Mouse (Mus musculus): Measurements from ENCODE around the gene Nhsl2. TPM values are rescaled to one million over a fixed set of nuclear protein-coding genes. Genes with fewer than 3 reads are reported as not detected.

Gene Nhsl2
- polyA plus RNA-seq, 1 experiment from 2014 or later: 14.8 TPM

DNA sequence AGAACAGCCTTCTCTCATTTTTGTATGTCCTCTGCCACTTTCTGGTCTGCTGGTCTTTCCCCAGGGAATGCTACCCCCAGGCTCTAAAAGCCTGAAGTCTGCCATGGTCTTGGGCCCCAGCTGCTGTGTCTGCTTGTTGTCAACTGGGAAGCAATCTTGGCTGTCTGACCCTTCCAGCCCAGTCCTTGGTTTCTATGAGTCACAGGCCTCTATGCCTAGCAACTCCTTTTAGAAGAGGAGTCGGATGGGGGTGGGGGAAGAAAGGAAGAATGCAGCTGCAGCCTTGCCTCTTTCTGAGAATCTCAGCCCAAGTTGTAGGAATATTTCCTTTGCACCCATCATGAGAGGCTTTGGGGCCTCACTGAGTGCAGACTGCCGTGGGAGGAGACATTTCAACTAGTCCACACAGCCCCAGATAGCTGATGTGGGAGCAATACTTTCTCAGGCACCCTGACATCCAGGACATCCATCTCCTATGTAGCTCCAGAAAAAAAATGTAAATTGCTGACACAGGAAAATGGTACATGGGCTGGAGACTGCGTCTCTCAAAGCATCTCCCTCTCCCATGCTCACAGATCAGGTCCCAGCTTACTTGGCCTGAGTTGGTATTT is 33.1 kb downstream of the Nhsl2 start:
- Histone ChIP-seq H3K27me3 (ENCODE audit: control insufficient read depth, insufficient read depth, low read length) (no peaks in the 10 kb centered on the region), H3K9ac (replicated peaks; ENCODE audit: low read length) (no peak overlapping the region), H3K4me3 (ENCODE audit: low read depth, low read length) (no peak overlapping the region), H3K27ac (replicated peaks; ENCODE audit: low read depth, low read length) (no peak overlapping the region), H3K4me2 (ENCODE audit: low read depth, low read length) (no peak overlapping the region), H3K4me1 (ENCODE audit: control insufficient read depth, insufficient read depth, low read length) (no peaks in the 10 kb centered on the region), H3K9me3 (replicated peaks; ENCODE audit: control insufficient read depth, low read length) (no peaks in the 10 kb centered on the region), H3K36me3 (replicated peaks; ENCODE audit: control insufficient read depth, insufficient read depth, low read depth, low read length) (no peaks in the 10 kb centered on the region)
- ATAC-seq (replicated peaks; ENCODE audit: insufficient number of reproducible peaks, low FRiP score, low TSS enrichment, low read depth) (no peak), DNase-seq (ENCODE audit: low spot score) (no peak)
- WGBS: 53% methylated on average over 3 of the region's 3 CpGs

DNA sequence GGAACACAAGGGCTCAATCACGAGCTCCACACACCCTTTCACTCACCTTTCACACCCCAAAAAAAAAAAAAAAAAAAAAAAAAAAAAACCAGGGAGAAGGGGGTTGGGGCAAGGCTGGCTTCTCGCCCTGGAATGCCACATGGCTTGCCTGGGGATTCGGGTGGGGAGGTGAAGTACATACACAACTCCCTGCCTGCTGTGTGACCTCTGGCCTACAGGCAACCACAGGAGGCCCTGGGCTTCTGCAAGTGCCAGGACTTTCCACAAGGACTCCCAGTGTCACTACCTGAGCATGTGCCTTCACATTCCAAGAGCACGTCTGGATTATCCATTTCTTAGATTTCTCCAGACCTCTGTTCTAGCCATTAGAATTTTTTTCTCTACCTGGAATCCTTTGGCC is 40.2 kb downstream of the Nhsl2 start:
- ATAC-seq (replicated peaks; ENCODE audit: insufficient number of reproducible peaks, low FRiP score, low TSS enrichment, low read depth) (no peak), DNase-seq (ENCODE audit: low spot score) (no peak)
- Histone ChIP-seq H3K9me3 (replicated peaks; ENCODE audit: control insufficient read depth, low read length) (no peaks in the 10 kb centered on the region), H3K27ac (replicated peaks; ENCODE audit: low read depth, low read length) (no peak overlapping the region), H3K36me3 (replicated peaks; ENCODE audit: control insufficient read depth, insufficient read depth, low read depth, low read length) (no peaks in the 10 kb centered on the region), H3K27me3 (ENCODE audit: control insufficient read depth, insufficient read depth, low read length) (no peaks in the 10 kb centered on the region), H3K4me1 (ENCODE audit: control insufficient read depth, insufficient read depth, low read length) (no peaks in the 10 kb centered on the region), H3K4me2 (ENCODE audit: low read depth, low read length) (no peak overlapping the region), H3K9ac (replicated peaks; ENCODE audit: low read length) (no peak overlapping the region), H3K4me3 (ENCODE audit: low read depth, low read length) (no peak overlapping the region)
- 45% methylated on average over 4 of the region's 4 CpGs for WGBS

DNA sequence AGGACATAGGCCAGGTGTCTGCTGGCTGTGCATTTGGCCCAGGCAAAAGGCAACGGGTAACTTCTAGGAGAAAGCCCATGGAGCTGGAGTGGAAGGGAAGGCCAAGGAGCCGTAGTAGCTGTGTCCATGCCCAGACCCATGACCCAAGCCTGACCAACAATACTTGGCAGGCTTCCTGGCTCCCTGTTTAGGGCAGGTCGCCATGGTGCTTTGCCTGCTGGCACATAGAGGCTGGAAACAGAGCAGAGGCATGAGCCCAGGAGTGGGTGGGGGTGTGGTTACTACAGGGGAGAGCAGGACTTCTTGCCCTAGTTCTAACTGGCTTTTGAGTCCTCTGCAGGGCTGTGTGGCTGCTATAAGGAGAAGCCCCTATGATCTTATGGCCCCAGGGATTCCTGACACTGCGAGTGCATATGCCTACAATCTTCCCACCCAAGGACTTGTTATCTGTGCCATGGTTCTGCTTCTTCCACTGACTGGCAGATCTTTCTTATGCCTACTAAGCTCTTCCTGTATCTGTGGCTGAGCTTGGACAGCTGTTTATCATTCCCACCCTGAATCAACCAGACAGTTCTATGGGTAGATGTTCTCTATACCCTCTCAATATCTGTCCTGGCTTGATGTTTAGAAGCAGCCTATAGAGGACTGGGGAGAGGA is 40.8 kb downstream of the Nhsl2 start:
- Histone ChIP-seq H3K36me3 (replicated peaks; ENCODE audit: control insufficient read depth, insufficient read depth, low read depth, low read length) (no peaks in the 10 kb centered on the region), H3K9ac (replicated peaks; ENCODE audit: low read length) (no peak overlapping the region), H3K4me1 (ENCODE audit: control insufficient read depth, insufficient read depth, low read length) (no peaks in the 10 kb centered on the region), H3K4me2 (ENCODE audit: low read depth, low read length) (no peak overlapping the region), H3K27me3 (ENCODE audit: control insufficient read depth, insufficient read depth, low read length) (no peaks in the 10 kb centered on the region), H3K4me3 (ENCODE audit: low read depth, low read length) (no peak overlapping the region), H3K27ac (replicated peaks; ENCODE audit: low read depth, low read length) (no peak overlapping the region), H3K9me3 (replicated peaks; ENCODE audit: control insufficient read depth, low read length) (no peaks in the 10 kb centered on the region)
- DNase-seq (ENCODE audit: low spot score): no peak
- 78% methylated on average over 4 of the region's 4 CpGs for WGBS
- no peak for ATAC-seq (replicated peaks; ENCODE audit: insufficient number of reproducible peaks, low FRiP score, low TSS enrichment, low read depth)

DNA sequence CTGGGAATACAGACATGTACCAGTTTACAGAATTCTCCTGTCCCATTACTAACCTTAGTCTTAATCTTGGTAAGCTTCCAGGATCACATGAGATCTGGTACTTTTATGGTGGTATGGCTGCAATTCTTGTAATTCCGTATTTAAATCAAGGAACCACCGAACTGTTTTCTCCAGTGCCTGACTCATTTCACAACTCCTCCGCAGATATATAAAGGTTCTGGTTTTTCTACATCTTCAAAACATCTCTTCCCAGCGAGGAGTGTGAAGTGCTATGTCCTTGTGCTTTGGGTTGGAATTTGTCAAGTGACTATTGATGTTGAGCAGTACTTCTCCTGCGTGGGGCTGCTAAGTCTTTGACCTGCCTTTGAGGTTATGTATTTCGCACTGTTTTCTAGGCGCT is 44.6 kb downstream of the Nhsl2 start:
- Histone ChIP-seq H3K9me3 (replicated peaks; ENCODE audit: control insufficient read depth, low read length) (no peaks in the 10 kb centered on the region), H3K9ac (replicated peaks; ENCODE audit: low read length) (no peak overlapping the region), H3K36me3 (replicated peaks; ENCODE audit: control insufficient read depth, insufficient read depth, low read depth, low read length) (no peaks in the 10 kb centered on the region), H3K4me1 (ENCODE audit: control insufficient read depth, insufficient read depth, low read length) (no peaks in the 10 kb centered on the region), H3K4me3 (ENCODE audit: low read depth, low read length) (no peak overlapping the region), H3K27me3 (ENCODE audit: control insufficient read depth, insufficient read depth, low read length) (0 out of 2 replicates have a peak, but pooled peaks cover 4% of the 10 kb centered on the region), H3K27ac (replicated peaks; ENCODE audit: low read depth, low read length) (no peak overlapping the region), H3K4me2 (ENCODE audit: low read depth, low read length) (no peak overlapping the region)
- DNase-seq (ENCODE audit: low spot score): no peak
- WGBS: 87% methylated on average over 7 of the region's 7 CpGs
- no peak for ATAC-seq (replicated peaks; ENCODE audit: insufficient number of reproducible peaks, low FRiP score, low TSS enrichment, low read depth)

DNA sequence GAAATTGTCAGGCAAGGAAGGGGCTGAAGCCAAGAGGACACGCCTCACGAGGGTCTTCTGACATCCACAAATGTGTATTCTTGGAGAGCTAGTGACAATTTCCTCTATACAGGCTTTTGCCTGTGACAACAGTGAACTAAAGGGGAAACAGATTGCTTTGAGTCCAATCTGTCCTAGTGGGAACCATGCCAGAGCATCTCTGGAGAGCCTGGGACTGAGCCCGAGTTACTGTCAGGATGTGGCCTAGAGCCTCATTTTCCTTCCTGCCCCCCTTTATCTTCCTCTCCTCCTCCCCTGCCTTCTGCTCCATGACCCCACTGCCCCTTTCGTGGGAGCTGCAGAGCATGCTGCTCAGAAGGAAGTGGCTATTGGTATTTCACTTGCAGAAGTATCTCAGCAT is 49.2 kb downstream of the Nhsl2 start:
- H3K27ac ChIP-seq (replicated peaks; ENCODE audit: low read depth, low read length): no peak overlapping the region
- 50% methylated on average over 4 of the region's 4 CpGs for WGBS
- H3K4me1 ChIP-seq (ENCODE audit: control insufficient read depth, insufficient read depth, low read length): no peaks in the 10 kb centered on the region
- H3K4me2 ChIP-seq (ENCODE audit: low read depth, low read length): no peak overlapping the region
- no peaks in the 10 kb centered on the region for H3K36me3 ChIP-seq (replicated peaks; ENCODE audit: control insufficient read depth, insufficient read depth, low read depth, low read length)
- DNase-seq (ENCODE audit: low spot score) (no peak), ATAC-seq (replicated peaks; ENCODE audit: insufficient number of reproducible peaks, low FRiP score, low TSS enrichment, low read depth) (no peak)
- H3K4me3 ChIP-seq (ENCODE audit: low read depth, low read length): no peak overlapping the region
- no peaks in the 10 kb centered on the region for H3K9me3 ChIP-seq (replicated peaks; ENCODE audit: control insufficient read depth, low read length)
- H3K27me3 ChIP-seq (ENCODE audit: control insufficient read depth, insufficient read depth, low read length): 0 out of 2 replicates have a peak, but pooled peaks cover 4% of the 10 kb centered on the region
- no peak overlapping the region for H3K9ac ChIP-seq (replicated peaks; ENCODE audit: low read length)

DNA sequence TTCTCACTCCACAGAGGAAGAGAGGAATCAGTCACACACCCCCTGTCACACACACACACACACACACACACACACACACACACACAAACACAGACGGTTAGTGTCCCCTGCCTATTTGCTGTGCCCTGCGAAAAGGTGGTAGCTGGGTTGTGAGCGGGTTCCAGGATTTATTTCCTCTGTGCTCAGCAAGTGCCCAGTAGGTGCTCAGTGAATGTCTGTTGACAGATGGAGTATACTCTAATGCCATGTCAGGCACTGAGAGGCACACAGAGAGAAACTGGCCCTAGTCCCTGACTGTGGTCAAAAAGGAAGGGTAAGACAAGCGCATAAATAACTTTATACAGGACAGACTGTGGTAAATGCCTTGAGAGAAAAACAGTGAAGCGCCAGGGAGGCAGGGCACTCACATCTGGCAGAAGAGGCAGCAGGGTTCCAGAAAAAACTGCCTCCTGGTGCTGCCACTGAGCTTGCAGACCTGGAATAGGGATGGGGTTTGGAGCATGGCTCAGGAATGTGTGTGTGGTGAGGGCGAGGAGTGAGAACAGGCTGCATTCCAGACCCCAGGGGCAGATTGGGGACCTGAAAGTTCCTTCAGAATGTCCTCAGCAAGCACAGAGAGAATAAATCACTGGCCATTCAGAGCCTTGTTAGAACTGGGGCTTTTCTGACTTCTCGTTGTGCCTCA is 52.8 kb downstream of the Nhsl2 start:
- H3K27ac ChIP-seq (replicated peaks; ENCODE audit: low read depth, low read length): no peak overlapping the region
- DNase-seq (ENCODE audit: low spot score) (no peak), ATAC-seq (replicated peaks; ENCODE audit: insufficient number of reproducible peaks, low FRiP score, low TSS enrichment, low read depth) (no peak)
- 65% methylated on average over 7 of the region's 7 CpGs for WGBS
- no peak overlapping the region for H3K4me3 ChIP-seq (ENCODE audit: low read depth, low read length)
- no peaks in the 10 kb centered on the region for H3K36me3 ChIP-seq (replicated peaks; ENCODE audit: control insufficient read depth, insufficient read depth, low read depth, low read length)
- H3K27me3 ChIP-seq (ENCODE audit: control insufficient read depth, insufficient read depth, low read length): 0 out of 2 replicates have a peak, but pooled peaks cover 4% of the 10 kb centered on the region
- H3K4me2 ChIP-seq (ENCODE audit: low read depth, low read length): no peak overlapping the region
- H3K9me3 ChIP-seq (replicated peaks; ENCODE audit: control insufficient read depth, low read length): no peaks in the 10 kb centered on the region
- H3K9ac ChIP-seq (replicated peaks; ENCODE audit: low read length): no peak overlapping the region
- no peaks in the 10 kb centered on the region for H3K4me1 ChIP-seq (ENCODE audit: control insufficient read depth, insufficient read depth, low read length)

DNA sequence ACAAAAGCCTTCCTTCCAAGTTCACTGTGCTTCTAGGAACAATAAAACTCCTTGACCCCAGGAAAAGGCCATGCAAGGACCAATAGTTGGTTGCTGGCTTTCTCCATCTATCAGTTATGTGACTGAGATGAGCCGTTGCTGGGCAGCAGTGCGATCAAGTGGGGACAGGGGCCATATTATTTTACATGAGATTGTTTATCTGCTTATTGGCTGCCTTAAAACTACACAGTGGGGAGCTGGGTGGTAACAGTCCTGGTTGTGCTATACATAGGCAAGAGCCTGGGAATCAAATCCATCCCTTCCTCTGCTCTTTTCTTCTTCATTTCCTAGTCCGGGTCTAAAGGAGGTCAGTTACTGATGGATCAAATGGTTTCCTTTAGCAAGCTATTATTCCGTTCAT is 53.4 kb downstream of the Nhsl2 start:
- H3K27me3 ChIP-seq (ENCODE audit: control insufficient read depth, insufficient read depth, low read length): 0 out of 2 replicates have a peak, but pooled peaks cover 4% of the 10 kb centered on the region
- no peak overlapping the region for H3K9ac ChIP-seq (replicated peaks; ENCODE audit: low read length)
- no peaks in the 10 kb centered on the region for H3K4me1 ChIP-seq (ENCODE audit: control insufficient read depth, insufficient read depth, low read length)
- no peak overlapping the region for H3K27ac ChIP-seq (replicated peaks; ENCODE audit: low read depth, low read length)
- ATAC-seq (replicated peaks; ENCODE audit: insufficient number of reproducible peaks, low FRiP score, low TSS enrichment, low read depth) (no peak), DNase-seq (ENCODE audit: low spot score) (no peak)
- H3K9me3 ChIP-seq (replicated peaks; ENCODE audit: control insufficient read depth, low read length): no peaks in the 10 kb centered on the region
- H3K4me3 ChIP-seq (ENCODE audit: low read depth, low read length): no peak overlapping the region
- no peak overlapping the region for H3K4me2 ChIP-seq (ENCODE audit: low read depth, low read length)
- no peaks in the 10 kb centered on the region for H3K36me3 ChIP-seq (replicated peaks; ENCODE audit: control insufficient read depth, insufficient read depth, low read depth, low read length)
- WGBS: 86% methylated on average over 4 of the region's 4 CpGs

DNA sequence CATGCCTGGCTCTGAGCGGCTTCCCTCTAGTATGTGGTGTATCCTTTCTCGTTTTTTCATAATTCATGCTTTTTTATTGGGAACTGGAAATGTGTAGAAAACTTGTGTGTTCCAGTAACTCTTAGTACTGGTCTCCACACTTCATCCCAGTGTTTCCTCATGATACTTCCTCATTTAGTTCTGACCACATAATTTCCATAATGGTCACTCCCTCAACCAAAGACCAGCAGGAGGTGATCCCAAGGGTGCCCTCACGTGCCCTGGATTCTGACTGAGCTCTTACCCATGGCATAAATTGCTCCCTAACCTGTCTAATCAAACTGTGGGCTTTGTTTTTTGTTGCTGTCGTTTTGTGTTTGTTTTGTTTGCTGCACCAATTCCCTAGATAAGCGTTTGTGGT is 58.1 kb downstream of the Nhsl2 start:
- Histone ChIP-seq H3K4me3 (ENCODE audit: low read depth, low read length) (no peak overlapping the region), H3K4me2 (ENCODE audit: low read depth, low read length) (no peak overlapping the region), H3K27ac (replicated peaks; ENCODE audit: low read depth, low read length) (no peak overlapping the region), H3K36me3 (replicated peaks; ENCODE audit: control insufficient read depth, insufficient read depth, low read depth, low read length) (no peaks in the 10 kb centered on the region), H3K27me3 (ENCODE audit: control insufficient read depth, insufficient read depth, low read length) (no peaks in the 10 kb centered on the region), H3K9ac (replicated peaks; ENCODE audit: low read length) (no peak overlapping the region), H3K9me3 (replicated peaks; ENCODE audit: control insufficient read depth, low read length) (no peaks in the 10 kb centered on the region), H3K4me1 (ENCODE audit: control insufficient read depth, insufficient read depth, low read length) (no peaks in the 10 kb centered on the region)
- 64% methylated on average over 5 of the region's 5 CpGs for WGBS
- no peak for ATAC-seq (replicated peaks; ENCODE audit: insufficient number of reproducible peaks, low FRiP score, low TSS enrichment, low read depth)
- DNase-seq (ENCODE audit: low spot score): no peak

Data from embryonic facial prominence, embryonic 11.5 days (tissue).